Mouse (Mus musculus): Measurements from ENCODE around the gene Hsd11b2.

Gene Hsd11b2

GRCm38 (mm10) chr8:105528206-105528605 lies 9.7 kb downstream of the Hsd11b2 start:
- DNase-seq: no peak

- DNase-seq: peak; percentile 31 to 45
Observed at GRCm38 (mm10) chr8:105529271-105529670, 10.7 kb downstream of the Hsd11b2 start.

GRCm38 (mm10) chr8:105531774-105532173 lies 13.2 kb downstream of the Hsd11b2 start:
- peak; percentile 54 to 82 for DNase-seq

GRCm38 (mm10) chr8:105533439-105533838 lies 14.9 kb downstream of the Hsd11b2 start:
- DNase-seq: no peak

- peak; percentile 71 to 90 for DNase-seq
Observed at GRCm38 (mm10) chr8:105533892-105534329, 15.4 kb downstream of the Hsd11b2 start.

- DNase-seq: no peak
Observed at GRCm38 (mm10) chr8:105536546-105536945, 18.0 kb downstream of the Hsd11b2 start.

- no peak for DNase-seq
Observed at GRCm38 (mm10) chr8:105537011-105537677, 18.6 kb downstream of the Hsd11b2 start.

GRCm38 (mm10) chr8:105538940-105539339 lies 20.4 kb downstream of the Hsd11b2 start:
- no peak for DNase-seq

- DNase-seq: no peak
Observed at GRCm38 (mm10) chr8:105542032-105542656, 23.6 kb downstream of the Hsd11b2 start.

GRCm38 (mm10) chr8:105542808-105543207 lies 24.3 kb downstream of the Hsd11b2 start:
- DNase-seq: no peak

- DNase-seq: no peak
Observed at GRCm38 (mm10) chr8:105543703-105544102, 25.1 kb downstream of the Hsd11b2 start.

- peak; percentile 72 to 75 for DNase-seq
Observed at GRCm38 (mm10) chr8:105544544-105545205, 26.1 kb downstream of the Hsd11b2 start.

- no peak for DNase-seq
Observed at GRCm38 (mm10) chr8:105545249-105545648, 26.7 kb downstream of the Hsd11b2 start.

GRCm38 (mm10) chr8:105546384-105547350 lies 28.1 kb downstream of the Hsd11b2 start:
- DNase-seq: peak; percentile 50 to 60

GRCm38 (mm10) chr8:105549506-105549905 lies 31.0 kb downstream of the Hsd11b2 start:
- DNase-seq: no peak

- DNase-seq: no peak
Observed at GRCm38 (mm10) chr8:105550083-105550482, 31.5 kb downstream of the Hsd11b2 start.

- no peak for DNase-seq
Observed at GRCm38 (mm10) chr8:105552032-105552431, 33.5 kb downstream of the Hsd11b2 start.

- DNase-seq: no peak
Observed at GRCm38 (mm10) chr8:105552824-105553223, 34.3 kb downstream of the Hsd11b2 start.

- DNase-seq: peak; percentile 77
Observed at GRCm38 (mm10) chr8:105554087-105554486, 35.5 kb downstream of the Hsd11b2 start.

GRCm38 (mm10) chr8:105555230-105555629 lies 36.7 kb downstream of the Hsd11b2 start:
- DNase-seq: no peak

- no peak for DNase-seq
Observed at GRCm38 (mm10) chr8:105562863-105563262, 44.3 kb downstream of the Hsd11b2 start.

GRCm38 (mm10) chr8:105563871-105564270 lies 45.3 kb downstream of the Hsd11b2 start:
- DNase-seq: peak in 1 of 2 experiments; percentile 35

Measured in kidney, postnatal 36 days (tissue).